Mouse (Mus musculus) left cerebral cortex, postnatal 4 days (tissue): ENCODE measurements around the gene Thsd7b. TPM values are rescaled to one million over a fixed set of nuclear protein-coding genes. Genes with fewer than 3 reads are reported as not detected.
A peak's percentile ranks its signal among the peaks of the same experiment; 100 is the strongest.
"Not testable (repeated sequence)": the region's sequence is repeated elsewhere in the genome, so short reads cannot be mapped to it uniquely, and the experiment has no call there.

ENCODE experiments used
- DNase-seq: peaks from one replicate; pipeline ENCODE4 v3.0.0-alpha.2; 2022
- intact Hi-C: fragments of 180-260 bp; cut with DNase I; formaldehyde crosslinking; loops from one replicate; pipeline ENCODE4 v1.15.1; 2025
- total RNA-seq, 2 experiments: library from RNA; stranded (reverse); gene quantifications; 2 replicates each; pipeline ENCODE4 v1.2.3; 2021

Gene Thsd7b
- total RNA-seq, 2 experiments from 2014 or later: 14.3 to 22.8 TPM

GRCm38 (mm10) chr1:130066193-130066959 lies 793.3 kb downstream of the Thsd7b start:
- DNase-seq: no peak
- intact Hi-C loops: no loop called here

GRCm38 (mm10) chr1:130083788-130084187 lies 810.7 kb downstream of the Thsd7b start:
- no peak for DNase-seq
- intact Hi-C loops: no loop called here

GRCm38 (mm10) chr1:130085207-130085606 lies 812.1 kb downstream of the Thsd7b start:
- intact Hi-C loops: no loop called here
- DNase-seq: no peak

GRCm38 (mm10) chr1:130085910-130086309 lies 812.8 kb downstream of the Thsd7b start:
- intact Hi-C loops: no loop called here
- DNase-seq: no peak

GRCm38 (mm10) chr1:130099227-130099626 lies 826.1 kb downstream of the Thsd7b start:
- DNase-seq: no peak
- intact Hi-C loops: no loop called here

- intact Hi-C loops: no loop called here
- DNase-seq: no peak
Measured at GRCm38 (mm10) chr1:130112580-130113314, 839.6 kb downstream of the Thsd7b start.

- no peak for DNase-seq
- intact Hi-C loops: no loop called here
Measured at GRCm38 (mm10) chr1:130113549-130113948, 840.4 kb downstream of the Thsd7b start.

GRCm38 (mm10) chr1:130130901-130131300 lies 857.8 kb downstream of the Thsd7b start:
- no peak for DNase-seq
- intact Hi-C loops: no loop called here

GRCm38 (mm10) chr1:130166187-130166586 lies 893.1 kb downstream of the Thsd7b start:
- DNase-seq: no peak
- intact Hi-C loops: no loop called here

GRCm38 (mm10) chr1:130167260-130167659 lies 894.2 kb downstream of the Thsd7b start:
- intact Hi-C loops: no loop called here
- DNase-seq: no peak

GRCm38 (mm10) chr1:130169875-130170274 lies 896.8 kb downstream of the Thsd7b start:
- intact Hi-C loops: no loop called here
- DNase-seq: no peak

GRCm38 (mm10) chr1:130170290-130170689 lies 897.2 kb downstream of the Thsd7b start:
- intact Hi-C loops: no loop called here
- no peak for DNase-seq

- intact Hi-C loops: not testable (repeated sequence)
Measured at GRCm38 (mm10) chr1:130186836-130187235, 913.7 kb downstream of the Thsd7b start.

GRCm38 (mm10) chr1:130192190-130193028 lies 919.3 kb downstream of the Thsd7b start:
- intact Hi-C loops: loop anchor here (10.0 kb wide), 2 partner anchors 1318 to 1818 kb away; no protein-coding TSS in a partner anchor
- DNase-seq: peak; percentile 36

More at GRCm38 (mm10) chr1:130186836-130187235, 913.7 kb downstream of the Thsd7b start:
- DNase-seq: not testable (repeated sequence)

- no peak for DNase-seq
- intact Hi-C loops: no loop called here
Measured at GRCm38 (mm10) chr1:130217404-130217803, 944.3 kb downstream of the Thsd7b start.

- intact Hi-C loops: no loop called here
- DNase-seq: no peak
Measured at GRCm38 (mm10) chr1:130222904-130223303, 949.8 kb downstream of the Thsd7b start.

- intact Hi-C loops: no loop called here
- DNase-seq: no peak
Measured at GRCm38 (mm10) chr1:130245563-130245962, 972.5 kb downstream of the Thsd7b start.

GRCm38 (mm10) chr1:130246264-130246663 lies 973.2 kb downstream of the Thsd7b start:
- intact Hi-C loops: not testable (repeated sequence)

GRCm38 (mm10) chr1:130246930-130247329 lies 973.8 kb downstream of the Thsd7b start:
- intact Hi-C loops, DNase-seq: not testable (repeated sequence)

More at GRCm38 (mm10) chr1:130246264-130246663, 973.2 kb downstream of the Thsd7b start:
- not testable (repeated sequence) for DNase-seq

GRCm38 (mm10) chr1:130262046-130262445 lies 988.9 kb downstream of the Thsd7b start:
- no peak for DNase-seq
- intact Hi-C loops: no loop called here
